Mouse (Mus musculus) 416B (cell line): ENCODE measurements at regions not wholly inside any gene's neighbourhood (a gene's known extent, or its start where the extent isn't known, plus 50 kb on each side); places are given as distances from the start of the nearest gene placed in this dataset.

ENCODE experiments used
- DNase-seq: peaks from one replicate; pipeline ENCODE4 v3.0.0; 2011; ENCODE audit warnings: low read depth

DNA sequence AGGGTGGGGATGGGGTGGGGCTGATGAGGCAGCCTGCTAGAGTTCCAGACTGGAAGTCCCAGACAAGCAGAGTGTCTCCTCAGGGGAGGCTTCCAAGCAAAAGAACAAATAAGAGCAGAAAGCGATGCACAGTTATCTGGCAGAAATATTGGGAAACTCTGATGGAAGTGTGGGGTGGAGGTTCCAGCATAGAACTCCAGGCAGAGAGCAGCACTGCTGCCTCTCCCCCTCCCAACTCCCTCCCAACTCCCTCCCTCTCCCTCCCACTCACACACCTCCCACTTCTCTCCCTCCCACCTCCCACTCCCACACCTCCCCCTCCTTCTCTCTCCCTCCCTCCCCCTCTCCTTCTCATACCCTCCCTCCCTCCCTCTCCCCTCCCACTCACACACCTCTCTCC is 313.3 kb downstream of the Glrx3 start:
- no peak for DNase-seq

DNA sequence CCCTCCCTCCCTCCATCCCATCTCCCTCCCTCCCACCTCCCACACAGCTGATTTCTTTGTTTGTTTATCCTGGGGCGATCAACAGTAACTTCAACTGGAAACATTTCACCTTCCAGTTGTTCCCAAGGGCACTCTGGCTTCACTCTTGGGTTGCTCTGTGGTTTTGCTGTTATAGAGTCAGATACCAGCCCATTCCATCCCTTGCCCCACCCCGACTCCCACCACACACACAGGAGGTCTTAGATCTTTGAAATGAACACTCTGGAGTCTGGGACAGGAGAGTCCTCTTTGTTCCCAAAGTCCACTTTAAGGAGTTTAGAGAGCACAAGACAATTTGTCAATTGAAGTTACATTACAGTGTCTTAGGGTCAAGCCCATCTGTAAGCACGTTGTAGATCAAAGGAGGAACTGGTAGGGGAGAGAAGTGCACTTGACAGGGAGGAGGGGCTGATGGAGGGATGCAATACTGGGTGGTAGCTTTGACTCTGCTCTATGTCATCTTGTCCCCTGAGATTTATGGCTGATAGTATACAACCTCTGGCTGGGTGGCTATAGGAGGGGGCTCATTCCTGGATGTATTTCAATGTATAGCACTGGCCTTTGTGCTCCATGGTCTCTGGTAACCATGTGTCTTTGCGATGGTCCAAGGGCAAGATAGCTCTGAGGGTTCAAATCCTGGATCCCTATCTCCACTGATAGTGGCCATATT is 313.9 kb downstream of the Glrx3 start:
- DNase-seq: no peak

DNA sequence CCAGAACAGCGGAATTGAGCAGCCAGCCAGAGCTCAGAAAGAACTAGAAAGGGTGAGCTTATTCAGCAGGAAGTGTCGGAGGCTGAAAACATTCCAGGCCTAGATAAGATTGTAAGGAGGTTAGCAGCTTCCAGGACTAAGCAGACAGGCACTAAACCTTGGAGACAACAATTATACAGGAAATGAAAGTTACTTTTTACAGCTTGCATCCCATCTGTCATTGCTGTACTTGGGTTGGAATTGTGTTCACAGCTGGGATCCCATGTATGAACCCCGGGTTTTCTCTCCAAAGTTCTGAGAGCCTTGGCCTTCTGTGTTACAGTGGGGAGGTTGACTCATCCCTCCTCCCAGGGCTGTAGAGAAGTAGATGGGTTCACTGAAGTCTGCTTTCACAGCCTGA is 328.5 kb downstream of the Glrx3 start:
- no peak for DNase-seq

DNA sequence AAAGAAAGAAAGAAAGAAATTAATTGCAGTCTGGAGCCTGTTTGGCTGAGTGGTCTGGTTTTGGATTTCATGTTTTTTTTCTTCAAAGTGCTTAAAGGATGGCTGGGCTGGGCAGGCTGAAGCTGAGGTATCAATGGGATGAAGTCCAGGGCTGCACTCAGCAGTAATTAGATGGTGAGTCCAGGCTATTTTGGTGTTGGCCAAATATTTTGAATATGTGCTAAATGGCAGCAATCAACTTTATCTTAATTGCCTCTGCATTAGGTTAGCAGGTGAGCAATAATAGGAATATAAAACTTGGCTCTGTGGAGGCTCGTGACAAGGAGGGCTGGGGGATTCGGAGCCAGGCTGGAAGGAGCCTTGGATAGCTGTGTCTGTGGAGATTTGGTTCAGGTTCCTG is 329.3 kb downstream of the Glrx3 start:
- DNase-seq: no peak

DNA sequence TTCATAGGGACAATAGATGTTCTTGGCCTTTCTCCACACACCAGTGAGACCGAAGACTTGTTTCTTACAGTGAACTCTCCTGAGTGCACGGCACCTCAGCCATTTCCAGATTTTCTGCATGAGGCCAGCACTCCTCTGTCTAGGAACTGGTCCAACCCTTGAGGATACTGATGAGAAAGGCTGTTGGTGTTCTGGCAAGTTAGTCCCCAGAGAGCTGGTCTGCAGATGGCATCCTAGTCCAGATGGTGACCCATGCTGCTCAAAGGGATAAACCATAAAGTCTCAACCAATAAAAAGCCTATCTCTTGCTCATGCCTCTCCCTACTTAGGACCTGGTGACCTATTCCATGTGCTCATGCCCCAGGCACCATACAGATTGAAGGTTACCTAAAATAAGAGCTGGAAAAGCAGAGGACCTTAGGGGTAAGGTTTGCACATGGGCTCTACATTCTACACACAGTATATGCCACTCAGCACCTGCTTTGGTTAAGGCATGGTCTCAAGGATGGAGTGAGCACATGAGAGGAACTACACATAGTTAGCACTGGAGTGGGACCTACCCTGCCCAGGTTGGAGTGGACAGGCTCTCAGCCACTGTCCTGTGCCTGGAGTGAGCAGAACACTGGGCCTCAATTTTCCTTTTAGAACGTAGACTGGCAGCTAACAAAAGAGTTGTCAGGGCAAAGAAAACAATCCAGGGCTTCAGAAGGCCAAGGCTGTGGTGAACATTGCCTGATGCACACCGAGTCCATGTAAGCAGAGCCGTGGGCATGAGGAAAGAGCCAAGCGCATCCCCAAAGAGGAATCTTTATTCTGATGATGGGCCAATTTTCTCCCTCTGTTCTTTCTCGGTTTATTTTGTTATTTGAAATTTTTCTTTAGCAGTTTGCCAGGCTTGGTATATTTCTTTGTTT is 335.9 kb downstream of the Glrx3 start:
- DNase-seq: no peak

DNA sequence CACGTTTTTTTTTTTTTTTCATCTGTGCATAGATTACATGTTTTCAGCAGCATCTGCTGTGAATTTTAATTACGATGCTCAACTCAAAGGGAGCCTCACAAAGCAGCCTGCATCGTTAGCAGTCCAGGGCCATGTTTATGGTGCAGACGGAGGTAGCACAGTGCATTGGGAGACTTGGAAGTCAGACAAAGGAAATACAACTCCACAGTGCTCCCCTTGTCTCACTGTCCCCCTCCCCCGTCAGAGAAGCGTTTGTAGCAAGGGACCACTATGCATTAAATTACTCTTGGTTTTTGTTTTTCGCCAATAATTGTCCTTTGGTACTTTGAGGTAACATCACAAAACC is 336.5 kb downstream of the Glrx3 start:
- no peak for DNase-seq

DNA sequence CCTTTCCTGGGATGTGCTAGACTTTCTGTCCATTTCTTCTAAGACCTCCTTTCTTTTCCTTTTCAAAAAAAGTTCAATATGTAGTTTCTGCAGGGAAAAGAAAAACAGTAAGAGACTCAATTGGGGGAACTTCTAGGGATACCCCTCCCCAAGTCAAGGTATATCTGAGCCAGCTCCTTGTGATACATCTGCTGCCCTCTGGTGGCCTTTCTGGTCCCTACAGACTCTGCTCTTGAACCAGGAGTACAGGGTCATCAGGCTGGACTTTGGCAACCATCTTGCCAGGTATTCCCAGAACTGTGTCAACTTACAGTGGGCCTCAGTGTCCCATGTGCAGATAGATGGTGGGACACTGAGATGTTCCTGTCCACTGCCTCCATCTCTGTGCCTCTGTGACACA is 346.5 kb downstream of the Glrx3 start:
- DNase-seq: peak; percentile 2

DNA sequence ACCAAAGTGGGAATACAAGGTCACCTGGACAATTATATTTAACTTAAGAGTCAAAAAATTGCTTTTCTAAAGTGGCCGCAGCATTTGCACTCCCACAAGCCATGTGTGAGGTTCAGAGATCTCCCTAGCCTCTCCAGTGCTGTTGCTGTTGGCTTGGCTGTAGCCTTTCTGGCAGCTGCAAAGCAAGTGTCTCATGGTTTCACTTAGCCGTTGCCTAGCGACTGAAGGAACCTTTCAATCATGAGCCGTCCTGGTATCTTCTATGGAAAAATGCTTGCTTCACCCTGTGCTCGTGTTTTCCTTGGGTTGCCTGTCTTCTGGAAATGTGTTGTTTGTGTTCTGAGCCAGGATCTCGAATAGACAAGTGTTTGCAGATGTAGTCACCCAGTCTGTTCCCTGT is 367.9 kb downstream of the Glrx3 start:
- no peak for DNase-seq

DNA sequence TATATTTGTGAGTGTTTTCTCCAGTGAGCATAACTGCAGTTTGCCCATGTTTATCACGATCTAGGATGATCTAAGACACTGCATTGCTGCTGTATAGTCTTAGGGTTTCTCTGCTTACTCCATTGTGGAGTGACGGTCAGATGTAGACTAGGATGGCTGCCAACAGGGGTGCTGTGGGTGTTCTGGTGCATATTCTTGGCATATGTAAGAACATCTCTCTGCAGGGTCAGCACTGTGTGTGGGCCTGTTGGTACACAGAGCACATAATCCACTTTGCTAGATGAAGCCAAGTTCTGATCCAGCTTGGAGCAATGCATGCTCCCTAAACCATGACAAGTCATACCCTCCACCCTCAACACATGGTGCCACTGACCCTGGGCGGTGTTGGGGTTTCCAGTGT is 375.4 kb downstream of the Glrx3 start:
- DNase-seq: no peak

DNA sequence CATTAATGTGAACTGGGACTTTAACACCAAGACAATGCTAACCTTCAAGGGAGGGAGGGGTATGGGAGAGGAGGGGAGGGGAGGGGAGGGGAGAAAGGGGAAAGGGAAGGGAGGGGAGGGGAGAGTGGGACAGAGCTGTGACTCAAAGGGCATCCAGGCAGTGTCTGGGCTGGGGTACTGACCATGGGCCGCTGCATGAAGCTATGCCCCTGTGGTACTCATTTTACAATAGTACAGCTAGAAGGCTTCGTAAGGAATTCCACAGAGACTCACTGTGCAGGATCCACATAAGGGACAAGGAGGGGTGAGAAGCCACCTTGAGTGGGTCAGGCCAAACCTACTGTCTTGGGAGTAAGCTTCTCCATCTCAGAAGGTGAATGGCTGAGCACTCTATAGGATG is 403.1 kb downstream of the Glrx3 start:
- DNase-seq: no peak

DNA sequence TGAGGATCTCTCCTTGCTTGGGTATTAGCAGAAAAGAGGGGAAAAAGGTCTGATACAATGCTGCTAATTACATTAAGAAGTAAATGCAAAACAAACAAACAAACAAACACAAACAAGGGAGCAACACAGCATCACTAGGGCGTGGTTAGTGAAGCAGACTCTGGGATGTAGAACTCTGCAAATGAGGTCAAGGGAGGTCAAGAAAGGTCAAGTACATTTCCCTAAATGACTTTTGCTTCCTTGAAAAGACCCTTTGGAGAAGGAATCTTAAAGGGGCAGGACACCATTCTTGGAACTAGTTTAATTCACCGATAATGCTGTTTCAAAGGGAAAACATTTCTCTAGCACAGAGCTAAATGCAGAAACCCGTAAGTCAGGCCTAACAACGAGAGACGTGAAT is 403.6 kb downstream of the Glrx3 start:
- no peak for DNase-seq

DNA sequence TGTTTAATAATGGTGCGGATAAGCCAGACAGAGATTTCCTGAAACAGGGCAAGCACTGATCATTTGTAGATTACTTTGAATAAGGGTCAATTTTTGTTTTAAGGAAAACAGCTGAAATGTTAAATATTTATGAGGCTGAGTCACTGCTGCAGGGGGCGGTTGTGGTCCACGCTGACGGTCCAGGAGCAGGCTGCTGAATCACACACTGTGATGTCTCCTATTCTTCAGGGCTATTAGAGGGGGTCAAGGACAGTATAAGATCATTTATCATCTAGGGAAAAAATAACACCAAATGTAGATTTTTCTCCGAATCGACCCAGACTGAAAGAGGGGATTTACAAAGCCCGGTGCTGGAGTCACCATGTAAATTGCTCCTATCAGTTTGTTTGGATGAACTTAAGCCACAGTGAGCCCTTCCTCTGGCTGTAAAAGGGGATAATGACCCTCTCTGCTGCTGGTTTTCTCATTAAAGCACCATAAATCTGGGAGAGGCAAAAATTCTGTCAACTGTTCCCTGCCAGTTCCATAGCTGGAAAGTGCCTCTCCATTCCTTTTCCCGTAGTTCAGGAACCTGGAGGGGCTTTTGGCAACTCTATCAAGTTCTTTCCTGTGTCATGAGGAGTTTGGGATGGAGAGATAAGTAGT is 404.2 kb downstream of the Glrx3 start:
- DNase-seq: no peak

DNA sequence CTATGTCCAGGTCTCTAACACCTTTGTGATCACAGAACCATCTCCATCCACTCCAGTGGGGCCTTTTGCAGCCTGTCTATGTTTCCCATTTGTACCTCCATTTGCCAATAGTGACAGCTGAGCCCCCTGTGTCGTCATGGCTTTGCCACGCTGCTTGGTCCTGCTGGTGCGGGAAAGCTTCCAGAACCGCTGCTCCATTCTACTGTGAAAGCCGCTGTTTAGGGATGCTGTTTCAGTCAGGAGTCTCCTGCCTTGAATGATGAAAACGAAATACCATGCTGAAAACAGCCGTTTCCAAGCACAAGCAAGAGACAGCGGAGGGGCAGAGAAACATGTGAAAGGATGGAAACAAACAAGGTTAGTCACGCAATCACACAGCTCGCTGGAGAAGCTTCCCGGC is 410.4 kb downstream of the Glrx3 start:
- DNase-seq: no peak

DNA sequence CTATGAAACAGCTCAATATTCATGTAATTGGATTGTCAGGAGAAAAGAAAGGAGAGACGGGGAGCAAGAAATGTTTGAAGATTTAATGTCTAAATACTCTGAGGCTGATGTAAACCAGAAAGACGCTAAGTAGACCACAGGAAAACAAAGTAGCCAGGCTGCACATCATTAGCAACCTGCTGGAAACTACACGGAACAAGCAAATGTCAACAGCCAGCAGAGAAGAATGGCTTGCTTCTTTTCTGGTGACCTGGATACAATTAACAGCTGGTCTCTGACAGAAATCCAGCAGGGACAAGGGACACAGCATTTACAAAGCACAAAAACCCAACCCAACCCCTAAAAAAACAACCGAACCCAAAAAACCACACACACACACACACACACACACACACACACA is 413.6 kb downstream of the Glrx3 start:
- DNase-seq: no peak

DNA sequence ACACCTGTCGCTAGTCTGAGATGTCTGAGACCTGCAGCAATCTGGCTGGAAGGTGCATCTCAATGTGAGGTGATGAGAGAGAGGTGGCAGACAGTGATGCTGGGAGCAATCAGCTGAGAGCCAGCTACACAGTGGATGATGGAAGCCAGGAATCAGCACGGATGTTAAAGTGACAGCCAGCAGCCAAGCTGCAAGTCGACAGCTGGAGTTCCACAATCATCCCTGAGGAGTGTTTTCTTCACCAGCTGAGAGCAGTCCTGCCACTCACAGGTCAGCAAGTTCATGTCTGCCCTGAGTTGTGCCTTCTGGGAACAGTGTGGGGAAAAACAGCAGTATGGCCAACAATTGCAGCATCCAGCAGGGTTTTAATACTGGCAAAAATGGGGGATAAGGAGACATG is 422.3 kb downstream of the Glrx3 start:
- DNase-seq: no peak

DNA sequence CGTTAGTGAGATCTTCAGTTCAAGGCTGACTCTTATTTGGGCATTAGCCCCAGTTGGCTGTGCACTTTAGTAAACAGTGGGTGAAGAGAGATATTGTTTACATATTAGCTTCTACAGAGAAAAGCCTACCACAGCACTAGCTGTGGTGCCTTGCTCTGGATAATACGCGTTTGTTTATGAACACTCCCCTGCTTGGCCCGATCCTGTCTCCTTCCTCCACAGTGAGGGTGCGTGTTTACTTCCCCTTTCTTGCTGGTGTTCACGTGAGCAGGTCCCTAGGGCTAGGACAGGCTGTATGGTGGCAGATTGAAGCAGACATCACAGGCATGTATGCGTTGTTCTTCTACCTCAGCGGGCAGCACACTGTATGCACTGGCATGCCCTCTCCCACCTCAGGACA is 423.1 kb downstream of the Glrx3 start:
- no peak for DNase-seq

DNA sequence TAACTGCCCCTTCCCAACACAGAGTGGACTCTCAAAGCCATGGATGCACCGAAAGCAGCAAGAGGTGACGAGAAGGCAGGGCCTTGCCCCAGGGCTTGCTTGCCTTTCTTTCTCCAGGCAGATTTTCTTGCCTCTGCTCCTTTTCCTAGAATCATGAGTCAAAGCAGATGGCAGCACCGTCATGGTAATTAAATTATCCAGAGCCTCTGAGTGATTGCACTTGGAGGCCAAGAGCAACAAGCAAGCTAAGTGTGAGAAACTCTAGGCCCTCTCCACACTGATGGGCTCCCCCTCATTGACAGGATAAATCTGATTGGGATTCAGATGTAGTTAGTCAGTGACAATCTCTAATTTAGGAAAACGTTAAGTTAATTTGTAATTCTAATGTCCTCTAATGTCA is 427.5 kb downstream of the Glrx3 start:
- DNase-seq: no peak

DNA sequence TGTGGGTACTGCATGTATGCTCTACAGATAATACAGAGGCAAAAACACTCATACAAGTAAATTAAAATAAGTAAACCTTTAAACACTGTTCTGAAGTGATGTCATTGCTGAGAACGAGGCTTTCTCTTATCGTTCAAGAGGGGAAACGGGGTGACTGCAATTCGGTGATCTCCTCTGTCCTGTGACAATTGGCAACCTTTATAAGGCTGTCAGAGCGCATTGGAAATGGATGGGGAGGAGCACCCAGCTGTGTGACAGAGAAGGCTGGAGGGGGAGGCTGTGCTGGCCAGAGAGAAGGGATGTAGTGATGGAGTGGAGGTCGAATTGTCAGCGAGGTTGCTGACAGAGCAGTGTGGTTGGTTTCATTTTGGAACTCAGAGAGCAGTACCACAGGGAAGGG is 428.0 kb downstream of the Glrx3 start:
- no peak for DNase-seq

DNA sequence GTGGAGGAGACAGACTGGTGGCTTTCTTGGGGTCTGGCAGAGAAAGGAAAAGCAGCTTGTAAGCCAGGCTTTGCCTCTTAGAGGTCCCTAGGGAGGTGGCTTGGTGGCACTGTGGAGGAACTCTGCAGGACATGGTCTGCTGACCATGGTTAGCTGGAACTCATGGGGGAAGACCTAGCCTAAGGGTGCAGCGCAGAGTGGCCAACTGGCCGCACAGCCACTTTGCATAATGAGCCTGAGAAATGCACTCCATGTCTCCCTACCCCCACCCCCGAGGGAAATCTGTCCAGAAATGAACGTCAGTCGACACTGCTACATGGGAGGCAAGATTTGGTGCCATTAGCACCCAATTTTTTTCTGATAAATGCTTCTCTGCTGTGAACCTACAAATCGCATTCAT is 429.5 kb downstream of the Glrx3 start:
- no peak for DNase-seq

DNA sequence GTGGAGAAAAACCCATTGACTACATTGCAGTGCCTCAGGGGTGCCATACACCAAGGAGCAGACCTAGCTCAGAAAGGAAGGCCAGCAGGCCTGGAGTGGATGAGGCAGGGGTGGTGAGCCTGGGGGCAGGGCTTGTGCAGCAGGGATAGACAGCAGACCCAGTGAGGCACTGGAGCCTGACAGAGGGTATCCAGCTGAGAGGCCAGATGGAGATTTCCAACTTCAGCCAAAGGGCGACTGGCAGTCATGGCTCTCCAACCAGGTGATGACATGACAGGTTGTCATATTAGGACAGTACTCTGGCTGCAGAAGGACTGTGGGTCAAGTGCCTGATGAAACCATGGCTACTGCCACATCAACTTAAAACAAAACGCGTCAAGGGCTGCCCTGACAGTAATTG is 431.1 kb downstream of the Glrx3 start:
- no peak for DNase-seq

DNA sequence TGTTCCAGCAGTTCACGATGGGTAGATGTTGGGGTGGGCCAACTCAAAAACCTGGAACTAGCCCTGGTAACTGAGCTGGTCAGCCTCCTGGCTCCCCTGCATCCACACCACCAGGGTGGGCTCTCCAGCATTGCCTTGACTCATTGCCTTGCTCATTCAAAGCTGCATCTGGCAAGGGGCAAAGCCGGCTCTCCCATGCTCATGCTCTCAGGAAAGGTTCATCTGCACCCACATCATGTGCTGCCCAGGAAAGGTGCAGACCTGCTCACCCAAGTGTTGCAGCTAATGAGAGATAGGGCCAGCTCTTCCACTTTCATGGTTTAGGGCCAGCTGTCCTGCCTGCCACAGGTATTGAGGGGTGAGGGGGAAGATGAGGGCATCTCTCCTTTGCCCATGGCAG is 437.9 kb downstream of the Glrx3 start:
- no peak for DNase-seq

DNA sequence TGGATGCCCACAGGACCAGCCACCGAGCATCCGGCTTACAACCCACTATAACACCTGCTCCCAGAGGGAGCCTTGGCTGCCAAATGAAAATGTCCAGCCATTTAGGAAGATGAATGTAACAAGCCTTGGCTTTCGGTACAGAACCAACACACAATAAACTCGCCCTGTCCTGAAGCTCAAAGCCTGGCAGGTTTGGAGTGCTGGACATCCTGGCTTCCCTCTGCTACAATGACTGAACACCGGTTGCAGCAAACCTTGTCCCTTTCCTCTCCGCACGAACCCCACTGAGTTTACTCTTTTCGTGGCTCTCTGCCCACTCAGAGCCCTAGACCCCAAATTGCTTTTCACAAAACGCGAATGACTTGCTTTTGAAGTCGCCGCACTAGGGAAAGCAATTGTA is 441.9 kb downstream of the Glrx3 start:
- DNase-seq: no peak

DNA sequence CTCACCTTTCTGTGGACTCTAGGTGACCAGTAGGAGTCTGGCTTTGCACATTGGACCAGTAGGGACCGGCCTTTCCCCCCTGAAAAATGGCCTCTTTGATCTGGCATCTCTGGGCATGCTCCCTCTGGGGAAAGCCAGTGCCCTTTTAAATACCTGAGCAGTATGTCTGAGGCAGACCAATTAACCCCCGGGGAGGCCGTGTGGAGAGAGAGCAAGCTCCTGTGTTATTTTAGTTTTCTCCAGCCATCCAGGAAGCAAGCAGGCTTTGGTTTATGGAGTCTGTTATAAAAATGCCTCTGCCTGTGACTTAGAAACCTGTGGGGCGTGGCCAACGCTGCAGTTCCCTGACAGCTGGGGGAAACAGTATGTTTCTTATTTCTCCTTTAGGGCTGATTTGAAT is 445.5 kb downstream of the Glrx3 start:
- no peak for DNase-seq
